Mouse (Mus musculus) adrenal gland, adult 2 months (tissue): ENCODE results near the gene Hnrnpm. TPM values are rescaled to one million over a fixed set of nuclear protein-coding genes. Genes with fewer than 3 reads are reported as not detected.
"Not testable (repeated sequence)": the region's sequence is repeated elsewhere in the genome, so short reads cannot be mapped to it uniquely, and the experiment has no call there.

Source experiments
- DNase-seq: peaks from one replicate; pipeline ENCODE4 v3.0.0; 2021
- long read RNA-seq: library from polyadenylated mRNA; stranded (forward); transcript quantifications from one replicate; pipeline ENCODE4 v2.0.0, GENCODE M21; 2021
- polyA plus RNA-seq: library from polyadenylated mRNA; depleted of rRNA; stranded (reverse); fragments of >200 nt; gene quantifications from 2 replicates; pipeline ENCODE4 v1.2.3, GENCODE M21; 2012; rRNA removed
- total RNA-seq, 2 experiments: library from RNA; stranded (reverse); gene quantifications; 2 replicates each; pipeline ENCODE4 v1.2.3; 2021

Gene Hnrnpm
- total RNA-seq (100 to 1,000 TPM; 142 to 166 TPM), polyA plus RNA-seq (66.7 and 70.9 TPM in 2 replicates)
- long read RNA-seq, partial matches to known transcripts = 14 of 20 reads
- long read RNA-seq, other reads (novel, unspliced or antisense) = 6 of 20 reads

DNA sequence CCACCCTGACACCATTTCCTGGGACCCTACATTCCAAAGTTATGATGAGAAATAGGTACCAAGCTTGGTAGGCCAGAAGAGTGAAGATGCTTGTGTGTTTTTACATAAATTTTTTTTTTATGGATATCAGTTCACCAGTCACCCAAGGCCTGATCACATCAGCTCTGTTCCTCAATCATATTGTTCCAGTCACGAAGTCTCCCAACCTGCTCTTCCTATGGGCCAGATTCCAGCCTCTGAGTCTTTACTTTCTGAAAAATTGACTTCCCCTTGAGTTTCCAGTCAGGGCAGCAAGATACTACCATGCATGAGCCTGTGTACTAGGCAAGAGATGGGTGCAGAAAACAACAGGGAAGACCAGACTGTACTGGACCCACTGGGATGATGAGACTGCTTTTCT is at the start of gene Hnrnpm:
Hnrnpm (minus strand) TSS at position 101 of the 400 bp plus-strand sequence.
- DNase-seq = no peak

DNA sequence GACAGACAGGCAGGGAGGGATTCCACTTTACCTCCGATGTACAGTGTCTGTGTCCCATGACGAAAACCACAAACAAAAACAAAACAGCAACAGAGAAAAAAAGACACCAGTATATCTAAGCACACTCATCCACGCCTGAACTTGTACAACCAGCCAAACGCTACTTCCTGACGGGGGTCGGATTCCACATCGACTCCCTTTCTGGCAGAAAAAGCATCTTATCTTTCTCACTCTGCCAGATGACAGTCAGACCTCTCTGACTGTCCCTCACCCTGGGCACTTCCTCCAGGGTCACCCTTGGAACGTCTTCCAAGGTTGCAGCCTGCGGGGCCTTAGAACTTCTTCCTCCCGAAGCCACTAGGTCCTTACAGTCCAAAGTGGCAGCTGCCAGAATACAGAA is 46.9 kb upstream of the Hnrnpm start:
- DNase-seq = not testable (repeated sequence)

DNA sequence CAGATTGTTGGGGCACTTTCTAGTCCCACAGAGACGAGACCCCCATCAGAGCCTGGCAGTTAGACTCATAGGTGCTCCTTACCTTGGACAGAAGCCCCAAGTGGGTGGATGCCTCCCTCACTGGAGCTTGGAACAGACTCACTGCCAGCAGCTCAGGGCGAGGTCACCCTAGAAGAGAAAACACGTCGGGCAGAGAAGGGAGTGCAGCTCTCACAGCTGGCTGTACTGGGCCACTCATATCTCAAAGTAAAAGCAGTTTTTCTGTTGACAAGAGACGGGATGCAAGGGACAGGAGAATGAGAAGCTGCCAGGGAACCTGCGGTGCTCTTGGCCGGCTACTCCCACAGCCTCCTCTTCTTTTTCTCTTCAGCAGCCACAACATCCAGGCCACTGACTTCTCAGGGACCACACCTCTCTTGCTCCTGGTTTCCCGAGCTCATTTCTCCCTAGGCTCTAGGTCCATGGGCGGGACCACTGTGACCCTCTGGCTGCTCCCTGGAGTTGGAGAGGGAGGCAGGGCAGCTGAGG is 46.0 kb upstream of the Hnrnpm start:
- not testable (repeated sequence) for DNase-seq

DNA sequence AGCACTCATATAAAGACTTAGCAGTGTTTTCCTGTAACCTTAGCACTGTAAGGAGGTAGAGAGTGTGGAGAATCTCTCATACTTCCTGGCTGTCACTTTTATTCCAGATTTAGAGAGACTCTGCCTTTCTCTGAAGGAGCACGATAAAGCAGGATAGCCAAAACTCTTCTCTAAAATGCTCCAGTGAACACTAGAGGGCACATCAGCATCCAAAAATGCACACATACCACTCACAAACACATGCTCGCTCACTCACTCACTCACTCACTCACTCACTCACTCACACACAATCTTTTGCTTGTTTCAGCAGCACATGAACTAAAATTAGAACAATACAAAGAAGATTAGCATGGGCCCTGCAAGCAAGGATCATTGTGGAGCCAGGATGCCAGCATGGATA is 42.6 kb upstream of the Hnrnpm start:
- no peak for DNase-seq

DNA sequence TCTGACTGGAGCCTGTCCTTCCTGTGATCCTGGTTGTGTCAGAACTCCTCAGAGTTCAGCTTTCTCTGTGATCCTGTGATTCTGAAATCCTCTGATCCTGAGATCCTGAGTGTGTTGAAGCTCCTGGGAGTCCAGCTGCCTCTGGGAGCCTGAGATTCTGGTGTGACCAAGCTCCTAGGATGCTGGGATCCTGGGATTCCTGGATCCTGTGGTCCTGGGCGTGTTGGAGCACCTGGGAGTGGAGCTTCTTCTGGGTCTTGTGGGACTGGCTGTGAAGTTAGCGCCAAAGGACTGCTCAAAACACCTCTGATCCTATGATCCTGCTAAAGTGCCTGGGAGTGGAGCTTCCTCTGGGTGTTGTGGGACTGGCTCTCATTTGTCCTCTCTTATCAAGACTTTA is 41.7 kb upstream of the Hnrnpm start:
- no peak for DNase-seq

DNA sequence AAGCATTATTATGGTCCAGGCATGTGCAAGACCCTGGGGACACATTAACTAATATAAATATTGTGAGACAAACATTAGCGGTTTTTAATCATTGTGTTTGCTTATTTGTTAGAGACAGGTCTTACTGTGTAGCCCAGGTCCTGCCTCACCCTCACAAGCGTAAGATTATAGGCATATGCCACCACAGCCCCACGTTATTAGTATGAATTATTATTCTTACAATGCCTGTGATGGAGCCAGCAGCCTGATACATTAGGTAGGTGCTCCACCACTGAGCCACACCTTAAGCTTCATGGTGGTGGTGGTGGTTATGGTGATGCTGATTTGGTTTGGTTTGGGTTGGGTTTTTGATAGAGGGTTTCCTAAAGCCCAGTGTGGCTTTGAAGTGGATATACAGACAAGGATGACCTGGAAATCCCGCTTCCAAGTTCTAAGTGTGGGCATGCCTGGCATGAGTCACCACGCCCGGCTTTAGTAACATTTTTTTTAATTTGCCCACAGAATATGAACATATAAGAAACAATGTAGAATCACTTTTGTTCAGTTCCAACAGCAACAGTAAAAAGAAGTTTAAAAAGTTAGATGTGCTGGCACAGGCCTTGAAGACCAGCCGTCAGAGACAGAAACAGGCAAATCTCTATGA is 33.2 kb upstream of the Hnrnpm start:
- no peak for DNase-seq

DNA sequence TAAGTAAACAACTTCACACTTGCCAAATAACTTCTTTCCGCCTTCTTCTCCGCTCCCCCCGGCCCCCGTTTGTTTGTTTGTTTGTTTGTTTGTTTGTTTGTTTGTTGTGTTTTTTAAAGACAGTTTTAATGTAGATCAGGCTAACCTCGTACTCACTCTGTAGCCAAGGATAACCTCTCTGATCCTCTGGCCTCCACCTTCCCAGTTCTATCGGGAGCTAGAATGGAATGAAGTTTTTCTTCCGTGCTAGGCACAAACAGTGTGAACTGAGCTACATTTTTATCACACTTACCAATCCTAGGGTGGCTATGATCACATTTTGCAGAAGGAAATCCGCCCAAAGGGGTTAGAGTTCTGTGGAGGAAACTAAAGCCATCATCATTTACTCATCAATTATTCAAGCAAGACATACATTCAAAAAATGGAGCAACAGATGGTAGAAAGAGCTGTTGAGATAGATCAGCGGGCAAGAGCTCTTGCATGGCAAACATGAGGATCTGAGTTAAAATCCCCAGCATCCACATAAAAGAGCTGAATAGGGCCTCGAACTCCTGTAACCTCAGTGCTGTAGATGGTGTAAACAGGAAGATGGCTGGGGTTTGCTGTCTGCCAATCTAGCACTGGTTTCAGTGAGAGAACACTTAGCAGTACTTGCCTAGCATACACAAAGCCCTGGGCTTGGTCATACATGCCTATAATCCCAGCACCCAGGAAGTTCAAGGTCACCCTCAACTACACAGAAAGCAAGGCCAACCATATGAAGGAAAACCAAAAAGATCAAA is 32.5 kb upstream of the Hnrnpm start:
- DNase-seq = no peak

DNA sequence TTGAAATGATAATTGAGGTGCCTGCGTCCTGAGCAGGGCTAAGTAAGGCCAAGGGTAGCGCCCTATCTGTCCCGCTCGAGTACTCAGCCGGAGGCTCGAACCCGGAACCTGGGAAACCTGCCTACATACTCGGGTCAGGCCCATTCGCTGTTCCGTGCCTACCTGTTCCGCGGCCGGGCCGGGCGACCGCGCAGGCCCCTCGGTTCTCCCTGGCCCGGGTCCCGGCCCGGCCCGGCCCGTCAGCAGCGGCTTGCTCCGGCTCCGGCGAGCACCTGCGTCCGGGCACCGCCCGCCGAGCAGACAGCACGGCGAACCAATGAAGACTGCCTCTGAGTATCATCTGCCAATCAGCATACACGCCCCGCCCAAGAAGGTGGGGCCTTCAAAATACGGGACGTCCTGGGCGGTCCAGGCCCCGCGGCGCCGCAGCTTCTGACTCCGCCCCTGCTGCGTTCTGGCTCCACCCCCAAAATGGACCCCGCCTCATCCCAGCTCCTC is 31.8 kb upstream of the Hnrnpm start, which contains the start of gene March2:
March2 (minus strand) TSS at position 287 of the 498 bp plus-strand sequence.
- peak; percentile 99 for DNase-seq

DNA sequence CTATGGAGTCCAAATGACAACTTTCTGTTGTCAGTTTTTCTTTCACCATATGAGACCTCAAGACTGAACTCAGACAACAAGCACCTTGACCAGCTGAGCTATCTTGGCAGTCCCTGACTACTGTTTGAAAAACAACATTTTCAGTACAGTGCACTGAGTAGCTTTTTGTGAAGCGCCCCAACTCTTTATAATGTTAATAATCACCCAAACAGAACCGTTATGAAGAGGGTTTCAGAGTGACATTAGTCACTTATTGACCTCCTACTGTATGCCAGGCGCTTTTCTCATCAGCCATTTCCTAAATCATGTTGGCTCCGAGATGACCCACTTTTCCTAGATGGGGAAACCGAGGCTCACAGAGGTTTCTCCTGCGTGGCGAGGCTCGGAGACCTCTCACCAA is 31.3 kb upstream of the Hnrnpm start:
- no peak for DNase-seq

DNA sequence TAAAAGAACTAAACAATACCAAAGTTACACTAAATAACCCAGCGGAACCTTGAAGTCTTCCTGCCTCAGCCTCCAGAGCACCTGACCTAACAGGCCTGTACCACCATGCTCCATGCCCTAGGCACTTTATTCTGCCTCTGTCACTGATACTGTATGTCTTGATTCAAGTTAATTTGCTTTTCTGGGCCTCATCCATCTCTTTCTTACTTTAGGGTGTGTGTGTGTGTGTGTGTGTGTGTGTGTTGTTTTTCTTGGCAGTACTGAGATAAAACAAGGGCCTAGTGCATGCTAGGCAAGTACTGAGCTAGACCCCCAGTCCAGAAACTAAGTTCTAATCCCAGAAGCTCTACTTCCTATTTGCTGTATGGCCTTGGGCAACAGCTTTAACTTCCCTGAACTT is 30.6 kb upstream of the Hnrnpm start:
- DNase-seq = no peak

DNA sequence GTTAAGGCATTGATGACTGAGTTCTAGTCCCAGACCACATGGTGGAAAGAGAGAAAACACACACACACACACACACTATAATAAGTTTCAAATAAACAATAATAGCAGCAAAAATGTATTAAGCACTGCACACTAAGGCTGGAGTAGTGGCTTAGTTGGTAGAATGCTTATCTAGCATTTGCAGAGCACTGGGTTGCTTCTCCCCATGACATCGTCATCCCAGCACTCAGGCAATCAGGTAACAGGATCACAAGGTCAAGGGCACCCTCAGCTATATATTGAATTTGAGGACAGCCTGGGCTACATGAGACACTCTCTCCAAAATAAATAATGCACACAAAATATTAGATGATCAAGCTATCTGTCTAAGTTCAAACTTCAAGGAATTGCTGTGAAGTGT is 28.1 kb upstream of the Hnrnpm start:
- DNase-seq = no peak

DNA sequence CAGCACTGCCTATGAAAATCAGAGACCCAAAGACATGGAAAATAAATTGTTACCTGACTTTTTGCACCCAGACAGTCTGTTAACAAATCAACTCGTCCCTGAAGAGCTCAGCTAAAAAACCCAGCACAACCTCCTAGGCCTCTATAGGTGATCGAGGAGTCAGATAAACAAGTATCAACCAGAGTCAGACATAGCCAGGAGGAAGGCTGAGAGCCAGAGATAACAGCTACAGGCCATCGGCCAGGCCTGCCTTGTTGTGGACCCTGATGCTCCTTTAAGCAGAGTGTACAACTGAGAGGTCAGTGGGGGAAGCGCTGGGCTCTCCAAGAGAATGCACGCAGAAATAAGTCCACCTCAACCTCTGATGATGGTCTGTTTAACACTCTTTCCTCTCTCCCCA is 26.6 kb upstream of the Hnrnpm start:
- DNase-seq = no peak

DNA sequence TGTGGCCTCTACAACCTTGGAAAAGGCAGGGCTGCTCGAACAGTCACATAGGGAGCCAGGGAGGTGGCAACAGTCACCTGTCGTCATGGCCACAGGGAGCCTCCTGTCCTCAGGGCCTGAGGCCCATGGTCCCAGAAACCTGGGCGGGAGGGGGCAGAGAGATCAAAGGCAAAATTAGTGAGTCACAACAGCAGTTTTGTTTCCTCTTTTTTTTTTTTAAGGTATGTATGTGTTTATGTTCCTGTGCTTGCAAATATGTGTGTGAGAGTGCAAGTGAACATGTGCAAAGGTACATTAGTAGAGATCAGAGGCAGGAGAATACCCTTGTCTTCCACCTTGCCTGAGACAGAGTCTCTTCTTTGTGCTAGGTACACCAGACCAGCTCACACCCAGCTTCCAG is 23.2 kb upstream of the Hnrnpm start:
- no peak for DNase-seq

DNA sequence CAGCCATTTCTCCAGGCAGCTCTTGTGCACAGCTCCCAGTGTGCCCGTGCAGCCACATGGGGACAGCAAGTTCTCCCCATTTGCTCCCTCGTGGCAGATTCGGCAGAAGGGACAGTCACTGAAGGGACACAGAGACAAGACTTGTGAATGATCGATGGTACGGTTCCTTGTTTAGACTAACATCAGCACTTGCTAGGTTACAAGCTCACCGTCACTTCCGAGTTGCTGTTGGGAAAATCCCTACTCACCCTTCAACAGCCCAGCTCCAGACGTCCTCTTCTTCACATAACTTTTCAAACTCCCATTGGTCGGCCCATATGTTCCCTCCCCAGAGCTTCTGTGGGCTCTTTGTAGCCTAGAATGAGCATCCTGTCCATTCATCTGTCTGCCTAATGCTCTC is 16.4 kb upstream of the Hnrnpm start:
- no peak for DNase-seq

DNA sequence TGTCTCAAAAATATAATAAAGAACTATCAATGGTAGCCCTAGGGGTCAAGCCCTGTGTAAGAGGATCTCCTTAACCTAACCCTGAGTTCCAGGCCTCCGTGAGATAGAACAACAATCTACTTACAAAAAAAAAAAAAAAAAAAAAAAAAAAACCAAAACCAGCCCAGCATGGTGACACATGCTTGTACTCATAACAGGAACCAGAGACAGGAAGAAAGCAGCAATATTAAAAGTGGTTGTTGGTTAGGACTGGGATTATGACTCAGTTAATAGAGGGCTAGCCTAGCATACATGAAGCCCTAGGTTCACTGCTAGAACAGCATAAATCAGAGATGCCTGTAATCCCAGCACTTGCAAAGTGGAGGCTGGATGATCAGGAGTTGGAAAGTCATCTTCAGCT is 15.5 kb upstream of the Hnrnpm start:
- no peak for DNase-seq

DNA sequence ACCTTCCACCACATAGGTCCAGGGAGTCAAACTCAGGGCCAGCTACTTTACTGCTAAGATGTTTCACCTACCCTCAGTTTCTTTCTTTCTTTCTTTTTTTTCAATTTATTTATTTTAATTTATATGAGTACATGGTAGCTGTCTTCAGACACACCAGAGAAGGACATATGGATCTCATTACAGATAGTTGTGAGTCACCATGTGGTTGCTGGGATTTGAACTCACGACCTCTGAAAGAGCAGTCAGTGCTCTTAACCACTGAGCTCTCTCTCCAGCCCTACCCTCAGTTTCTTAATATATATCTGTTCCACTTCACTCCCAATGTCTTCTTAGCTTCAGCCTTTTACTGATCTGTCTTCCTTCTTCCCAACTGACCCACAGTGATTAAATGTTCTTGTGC is 8.8 kb upstream of the Hnrnpm start:
- no peak for DNase-seq

DNA sequence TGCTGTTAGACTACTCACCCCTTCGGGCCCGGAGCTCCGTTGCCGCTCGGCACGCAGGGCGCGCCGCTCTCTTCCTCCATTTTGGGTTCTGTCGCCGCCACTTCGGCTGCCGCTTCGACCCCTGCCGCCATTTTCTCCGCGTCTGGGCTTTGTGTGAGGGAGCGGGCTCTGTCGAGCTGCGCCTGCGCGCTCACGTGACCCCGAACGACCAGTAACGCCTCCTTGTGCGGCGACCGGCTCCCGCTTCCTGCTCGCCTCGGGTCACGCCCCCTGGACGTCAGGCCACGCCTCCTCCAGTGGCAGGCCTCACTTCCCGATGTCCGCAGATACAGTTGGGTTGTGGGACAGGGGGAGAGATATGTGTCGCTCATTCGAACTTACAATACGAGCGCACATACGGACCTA is 1.4 kb downstream of the Hnrnpm start:
- peak; percentile 99 for DNase-seq

DNA sequence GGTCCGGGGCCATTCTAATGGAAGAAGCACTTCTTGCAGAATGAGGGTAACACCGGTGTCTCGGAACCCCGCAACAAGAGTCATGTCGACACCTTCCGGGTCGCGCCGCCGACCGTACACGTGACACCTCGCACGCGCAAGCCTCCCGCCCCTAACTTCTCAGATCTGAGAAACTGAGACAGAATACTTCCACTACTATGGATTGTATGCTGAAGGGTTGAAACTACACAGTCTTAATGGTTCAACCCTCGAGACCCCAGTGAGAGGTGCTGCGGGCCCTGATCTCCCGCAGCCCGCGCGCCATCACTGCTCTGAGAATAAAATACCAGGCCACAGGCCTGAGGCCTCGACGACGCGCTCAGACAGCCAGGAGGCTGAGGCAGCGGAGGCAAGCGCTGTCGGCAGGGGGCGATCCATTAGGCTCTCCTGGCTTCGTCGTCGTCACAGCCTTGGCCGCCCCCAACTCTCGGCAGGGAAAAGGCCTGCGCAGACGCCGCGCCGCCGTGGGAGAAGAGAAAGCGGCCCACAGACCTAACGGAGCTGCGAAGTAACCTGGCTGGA is 1.9 kb downstream of the Hnrnpm start:
- peak; percentile 82 for DNase-seq

DNA sequence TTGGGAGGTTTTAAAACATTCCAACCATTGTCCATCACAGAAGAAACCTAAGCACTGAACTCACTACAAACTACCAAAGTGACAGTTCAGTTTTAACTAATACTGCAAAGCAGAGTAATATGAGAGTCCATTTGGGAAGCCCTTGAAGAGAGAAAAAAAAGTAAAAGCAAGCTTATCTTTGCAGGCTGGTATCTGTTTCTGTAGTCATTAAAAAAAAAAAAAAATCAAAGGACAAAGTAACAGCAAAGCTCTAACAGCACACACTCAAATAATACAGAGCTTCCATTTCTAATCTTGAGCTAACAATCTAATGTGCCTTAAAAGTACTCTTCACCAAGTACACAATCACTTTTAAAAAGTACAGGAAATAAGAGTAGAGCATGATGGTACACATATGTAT is 4.9 kb downstream of the Hnrnpm start:
- DNase-seq = no peak

DNA sequence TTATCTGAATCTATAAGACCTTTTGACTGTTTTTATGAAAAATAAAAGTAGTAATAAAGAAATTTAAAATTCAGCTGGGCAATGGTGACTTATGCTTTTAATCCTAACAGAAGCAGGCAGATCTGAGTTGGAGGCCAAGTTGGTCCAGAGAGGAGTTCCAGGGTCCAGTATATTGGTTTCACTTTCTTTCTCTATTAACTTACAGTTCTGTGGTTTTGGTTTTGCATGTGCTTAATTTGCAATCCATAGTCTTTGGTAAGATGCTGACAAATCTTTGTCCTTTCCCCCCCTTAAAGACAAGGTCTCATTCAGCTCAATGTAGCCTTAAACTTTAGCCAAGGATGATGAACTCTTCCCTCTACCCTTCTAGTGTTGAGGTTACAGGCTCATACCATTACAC is 7.9 kb downstream of the Hnrnpm start:
- no peak for DNase-seq

DNA sequence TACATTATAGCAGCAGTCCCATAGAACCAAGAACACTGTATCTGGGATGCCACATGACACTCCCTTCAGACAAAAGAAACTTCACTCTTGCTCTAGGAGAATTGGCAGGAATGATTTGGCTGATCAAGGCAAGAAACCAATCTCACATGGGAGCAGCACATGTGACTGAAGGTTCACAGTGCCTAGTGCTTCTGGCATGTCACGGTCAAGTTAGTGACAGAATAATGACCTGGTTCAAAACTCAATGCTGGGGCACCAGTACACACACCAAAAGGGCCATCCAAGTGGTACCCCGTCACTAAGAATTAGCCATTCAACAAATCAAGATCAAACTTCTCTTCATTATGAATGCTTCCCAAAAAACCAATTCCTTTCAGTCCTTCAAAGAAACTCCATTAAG is 10.6 kb downstream of the Hnrnpm start:
- DNase-seq = no peak

DNA sequence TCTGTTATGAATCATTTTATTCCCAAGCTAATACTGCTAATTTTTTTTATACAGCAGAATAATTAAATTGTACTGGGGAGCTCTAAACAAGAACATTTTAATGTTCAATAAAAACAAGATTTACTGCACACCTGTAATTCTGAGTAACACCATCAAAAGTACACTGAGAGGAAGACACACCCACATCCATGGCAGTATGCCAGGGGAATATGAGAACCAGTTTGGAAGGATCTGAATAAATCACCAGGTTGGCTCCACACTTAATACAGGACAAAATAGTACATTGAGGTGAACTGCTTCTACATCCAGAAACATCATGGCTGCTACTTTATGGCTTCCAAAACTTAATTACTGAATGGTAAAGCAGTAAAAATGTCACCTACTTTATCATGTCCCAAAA is 11.2 kb downstream of the Hnrnpm start:
- no peak for DNase-seq

DNA sequence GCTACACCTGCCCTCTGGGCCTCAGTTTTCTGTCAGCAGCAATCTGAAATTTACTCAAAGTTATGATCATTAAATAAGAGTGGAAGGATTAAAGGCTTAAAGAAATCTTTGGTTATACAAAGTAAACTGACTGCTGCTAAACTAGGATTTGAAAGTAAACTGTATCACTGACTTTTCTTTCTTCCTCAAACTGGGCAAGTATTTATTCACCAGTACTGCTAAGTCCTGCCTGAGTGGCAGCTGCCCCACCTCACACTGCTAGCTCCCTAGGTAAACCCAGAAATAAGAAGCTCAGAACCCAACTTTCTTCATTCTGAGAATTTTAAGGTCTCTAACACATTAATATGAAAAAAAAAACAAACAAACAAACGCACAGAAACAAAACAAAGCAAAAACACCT is 12.8 kb downstream of the Hnrnpm start:
- no peak for DNase-seq
